Mouse (Mus musculus): ENCODE results near the gene Tfip11.

The Tfip11 gene

DNA sequence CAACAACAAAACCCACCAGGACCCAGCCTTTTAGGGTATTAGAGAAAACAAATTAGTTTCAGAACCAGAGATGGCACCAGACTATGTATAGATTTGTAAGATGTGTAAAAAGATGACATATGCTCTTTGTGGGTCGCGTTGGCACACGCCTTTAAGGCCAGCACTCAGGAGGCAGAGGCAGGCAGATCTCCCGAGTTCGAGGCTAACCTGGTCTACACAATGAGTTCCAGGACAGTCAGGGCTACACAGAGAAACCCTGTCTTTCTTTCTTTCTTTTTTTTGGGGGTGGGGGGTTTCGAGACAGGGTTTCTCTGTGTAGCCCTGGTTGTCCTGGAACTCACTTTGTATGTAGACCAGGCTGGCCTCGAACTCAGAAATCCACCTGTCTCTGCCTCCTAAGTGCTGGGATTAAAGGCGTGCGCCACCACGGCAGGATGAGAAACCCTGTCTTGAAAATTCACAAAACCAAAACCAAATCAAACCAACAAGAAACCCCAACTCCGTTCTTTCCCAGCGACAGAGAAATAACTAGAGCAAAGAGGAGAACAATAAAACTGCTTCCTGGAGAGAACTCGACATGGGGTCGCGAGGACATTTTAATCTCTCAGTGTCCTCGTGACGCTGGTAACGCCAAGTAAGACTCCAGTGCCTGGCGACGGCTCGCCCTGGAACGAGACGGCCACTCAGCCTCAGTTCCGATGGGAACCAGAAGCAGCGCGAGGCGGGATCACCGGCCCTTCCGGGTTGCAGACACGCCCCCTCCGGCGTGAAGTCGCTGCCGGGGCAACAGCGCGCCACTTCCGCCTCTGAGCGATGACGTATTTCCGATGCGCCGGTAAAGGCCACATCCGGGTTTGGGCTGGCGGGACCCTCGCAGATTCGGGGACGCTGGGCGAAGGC is at the start of gene Tfip11:
Tfip11 (plus strand) TSS at position 813 of the 900 bp plus-strand sequence.
- DNase-seq (ENCODE audit: low spot score in 2 of 2) = peak; percentile 93 to 96

DNA sequence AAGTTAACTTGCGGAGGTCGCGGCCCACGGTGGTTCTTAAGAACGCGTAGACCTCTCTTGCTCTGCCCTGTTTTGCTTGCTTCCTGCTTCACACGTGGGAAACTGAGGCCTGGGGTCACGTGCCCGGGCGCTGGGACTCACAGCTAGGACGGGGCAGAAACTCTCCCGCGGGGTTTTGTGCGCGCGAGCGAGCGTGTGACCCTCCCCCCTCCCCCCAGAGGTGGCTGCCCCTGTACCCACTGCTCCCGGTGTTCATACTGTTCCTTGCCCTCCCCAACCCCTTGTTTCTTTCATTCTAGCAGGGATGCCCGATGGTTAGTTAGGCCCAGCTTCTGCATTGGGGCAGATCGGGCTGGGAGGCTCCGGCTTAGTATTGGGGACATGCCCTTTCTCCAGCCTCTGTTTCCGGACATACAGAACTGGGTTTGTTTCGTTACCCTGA is 49.2 kb upstream of the Tfip11 start:
- DNase-seq (ENCODE audit: low spot score in 2 of 2) = no peak

DNA sequence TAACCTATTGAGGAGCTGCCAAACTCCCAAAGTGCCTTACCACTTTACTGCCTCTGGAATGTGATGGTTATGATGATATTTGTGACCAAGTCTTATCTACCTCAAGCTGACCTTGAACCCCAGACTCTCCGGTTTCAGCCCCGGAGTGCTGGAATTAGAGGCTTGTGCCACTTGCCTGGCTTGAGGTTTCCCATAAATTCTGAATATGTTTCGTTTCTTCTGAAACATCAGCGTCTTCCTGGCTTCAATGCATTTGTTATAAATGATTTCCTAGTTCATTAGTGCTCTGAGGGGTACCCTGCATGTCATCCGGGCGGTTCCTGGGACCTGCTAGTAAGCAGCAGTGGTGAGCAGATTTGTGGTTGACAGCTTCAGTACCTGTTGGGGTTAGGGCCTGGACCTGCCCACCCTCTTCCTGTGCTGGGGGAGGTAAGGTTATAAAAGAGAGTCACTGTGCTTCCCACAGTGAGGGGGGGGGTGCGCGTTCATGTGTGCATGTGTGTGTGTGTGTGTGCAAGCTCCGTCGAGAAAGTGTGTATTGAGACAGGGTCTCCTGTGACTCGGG is 48.2 kb upstream of the Tfip11 start:
- DNase-seq (ENCODE audit: low spot score in 2 of 2) = no peak

DNA sequence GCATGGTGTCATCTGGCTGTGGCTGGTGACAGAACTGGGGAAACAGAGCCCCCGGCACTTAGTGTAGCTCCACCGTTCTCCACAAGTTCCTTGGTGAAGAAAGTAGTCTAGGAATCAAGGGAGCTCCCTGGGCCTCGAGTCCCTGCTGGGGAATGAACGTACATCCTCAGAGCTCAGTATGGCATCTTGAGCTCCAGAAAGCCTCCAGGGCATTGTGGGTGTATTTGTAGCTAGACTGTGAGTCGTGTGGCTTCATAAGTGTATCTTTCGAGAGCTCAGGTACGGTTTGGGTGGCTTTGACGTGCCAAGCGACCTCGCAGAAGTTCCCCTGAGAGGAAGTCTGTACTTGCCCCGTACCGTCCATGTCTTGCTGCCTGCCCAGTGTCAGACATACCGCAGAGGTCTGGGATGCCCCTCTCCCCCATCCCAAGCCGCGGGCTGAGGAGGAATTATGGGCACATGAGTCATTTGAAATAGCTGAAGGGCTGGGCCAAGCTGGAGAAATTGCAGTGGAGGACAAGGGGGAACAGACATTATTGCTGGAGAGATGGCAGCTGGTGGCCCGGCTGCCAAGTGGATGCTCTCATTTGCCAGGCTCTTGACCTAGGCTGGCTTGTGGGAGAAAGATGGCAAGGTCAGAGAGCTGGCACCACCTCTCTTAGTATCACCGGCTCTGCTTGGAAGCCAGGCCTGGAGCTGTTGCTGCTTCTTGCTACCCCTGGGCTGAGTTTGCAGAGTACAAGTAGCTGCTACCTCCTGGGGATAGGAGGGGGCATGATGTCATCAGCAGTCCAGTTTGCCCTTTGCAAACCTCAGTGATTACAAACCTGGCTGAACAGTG is 46.8 kb upstream of the Tfip11 start:
- no peak for DNase-seq (ENCODE audit: low spot score in 2 of 2)

DNA sequence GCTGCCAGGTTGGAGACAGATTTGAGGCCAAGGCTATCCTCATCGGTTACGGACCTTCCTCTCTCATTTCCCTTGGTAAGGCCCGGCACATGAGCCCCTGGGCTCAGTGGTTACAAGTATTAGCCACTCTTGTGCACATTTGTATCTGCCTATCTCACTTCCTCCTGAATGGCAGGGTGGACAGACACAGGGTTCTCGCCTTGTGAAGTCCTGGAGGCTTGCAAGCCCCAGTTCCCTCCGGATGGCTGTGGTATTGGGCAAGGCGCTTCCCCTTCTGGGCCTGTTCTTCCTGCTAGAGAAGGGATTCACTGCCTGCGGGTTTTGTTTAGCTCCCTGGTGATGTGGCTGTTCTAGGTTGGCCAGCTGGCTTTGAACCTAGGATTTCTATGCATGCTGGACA is 46.0 kb upstream of the Tfip11 start:
- DNase-seq (ENCODE audit: low spot score in 2 of 2) = no peak

DNA sequence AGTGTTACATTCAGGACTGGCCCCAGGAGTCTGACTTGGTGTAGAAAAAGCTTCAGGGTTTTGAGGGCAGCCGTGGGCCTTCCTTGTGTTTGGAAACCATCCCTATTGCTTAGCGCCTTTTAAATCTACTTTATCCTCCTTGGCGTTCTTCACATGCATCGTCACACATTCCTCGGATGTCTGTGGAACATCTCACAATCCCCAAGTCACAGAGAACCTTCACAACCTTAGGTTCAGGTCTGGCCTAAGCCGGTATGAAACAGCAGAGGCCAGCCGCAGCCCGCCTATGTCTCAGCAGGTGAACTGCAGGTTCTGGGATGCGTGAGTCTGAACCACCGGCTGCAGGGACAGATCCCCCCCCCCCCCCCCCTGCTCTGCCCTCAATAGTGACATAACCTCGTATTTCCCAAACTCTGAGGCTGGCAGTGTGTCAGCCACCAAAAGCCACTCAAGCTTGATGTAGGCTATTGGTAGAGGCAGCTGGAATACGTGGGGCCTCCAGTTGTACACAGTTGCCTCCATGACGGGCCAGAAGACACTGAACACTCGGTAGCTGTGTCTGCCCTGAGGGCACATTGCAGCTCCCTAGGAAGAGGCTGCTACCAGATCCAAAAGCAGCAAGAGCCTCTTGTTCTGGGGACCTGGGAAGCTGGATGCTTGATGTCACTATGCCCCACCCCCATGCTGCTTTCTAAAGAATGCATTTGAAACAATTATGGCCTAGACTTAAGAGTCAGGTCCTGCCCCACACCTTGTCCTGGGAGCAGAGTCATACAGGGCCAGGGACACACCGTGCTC is 45.1 kb upstream of the Tfip11 start:
- no peak for DNase-seq (ENCODE audit: low spot score in 2 of 2)

DNA sequence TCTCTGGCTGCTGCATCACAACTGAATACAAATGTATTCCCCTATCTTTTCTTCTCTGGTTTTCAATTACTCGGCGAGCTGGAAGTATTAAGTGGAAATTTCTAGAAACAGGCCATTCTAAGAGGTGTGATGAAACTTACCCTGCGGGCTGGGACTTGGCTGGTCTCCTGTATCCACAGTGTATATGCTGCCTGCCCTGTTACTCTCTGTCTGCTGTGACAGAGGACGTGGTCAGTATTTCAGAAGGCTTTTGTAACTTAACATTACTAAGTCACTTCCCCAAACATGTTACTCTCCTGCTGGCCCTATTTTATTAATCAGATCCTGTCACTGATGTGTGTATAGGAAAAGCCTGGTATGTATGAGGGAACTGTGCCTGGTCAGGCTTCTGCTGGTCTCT is 44.5 kb upstream of the Tfip11 start:
- no peak for DNase-seq (ENCODE audit: low spot score in 2 of 2)

DNA sequence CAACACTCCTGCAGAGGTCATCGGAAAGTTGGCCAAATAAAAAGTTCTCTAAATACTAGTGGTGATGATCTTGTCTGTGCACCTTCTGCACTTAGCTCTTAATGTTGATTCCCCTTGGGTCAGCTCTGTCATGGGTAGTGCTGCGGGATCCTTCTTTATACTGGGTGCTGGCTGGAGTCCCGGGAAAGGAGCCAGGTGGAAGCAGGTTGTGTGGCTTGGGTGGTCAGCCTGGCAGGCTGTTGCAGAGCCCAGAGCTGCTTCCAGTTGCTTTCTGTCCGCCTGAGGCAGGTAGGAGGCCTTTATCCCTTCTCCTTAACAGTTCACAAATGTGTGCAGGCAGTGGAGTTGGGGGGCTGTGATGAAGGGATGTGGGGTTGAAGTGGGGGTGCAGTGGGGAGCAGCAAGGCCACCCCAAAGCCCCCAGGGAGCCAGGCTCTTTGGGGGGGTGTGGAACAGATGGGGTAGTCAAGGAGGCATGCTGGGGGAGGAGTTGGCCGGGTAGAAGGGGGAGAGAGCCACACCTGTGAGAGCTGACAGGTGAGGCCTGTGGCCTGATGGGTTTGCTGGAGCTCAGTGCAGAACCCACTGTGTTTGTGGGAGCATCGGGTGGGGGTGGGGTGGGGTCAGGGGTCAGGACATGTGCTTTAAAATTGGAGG is 43.9 kb upstream of the Tfip11 start:
- DNase-seq (ENCODE audit: low spot score in 2 of 2) = no peak

DNA sequence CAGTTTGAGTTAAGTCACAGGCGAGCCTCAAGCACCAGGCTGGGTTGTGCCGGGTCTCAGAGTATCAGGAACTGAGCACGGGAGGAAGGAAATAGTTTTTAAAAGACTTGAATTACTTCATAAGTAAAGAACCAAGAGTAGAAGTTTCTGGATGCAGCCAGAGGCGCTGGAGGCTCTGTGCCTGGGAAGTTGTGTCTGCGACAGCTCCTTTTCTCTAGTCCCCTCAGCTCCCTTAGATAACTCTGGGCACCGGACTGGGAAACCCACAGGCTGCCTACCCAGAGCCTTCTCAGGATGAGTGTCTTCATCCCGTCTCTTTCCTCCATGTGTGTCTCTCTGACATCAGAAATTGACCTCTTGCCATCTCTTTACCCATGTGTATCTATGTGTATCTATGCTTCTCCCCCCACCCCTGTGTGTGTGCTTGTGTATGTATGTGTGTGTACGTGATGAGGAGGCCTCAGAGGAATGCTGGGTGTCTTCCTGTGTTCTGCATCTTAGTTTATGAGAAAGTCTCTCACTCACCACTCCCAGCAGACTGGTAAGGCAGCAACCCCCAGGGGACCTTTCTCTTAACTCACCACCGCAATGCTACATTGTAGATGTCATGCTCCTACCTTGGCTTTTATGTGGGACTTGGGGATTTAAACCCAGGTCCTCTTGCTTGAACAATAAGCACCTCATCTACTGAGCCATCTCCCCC is 43.2 kb upstream of the Tfip11 start:
- no peak for DNase-seq (ENCODE audit: low spot score in 2 of 2)

DNA sequence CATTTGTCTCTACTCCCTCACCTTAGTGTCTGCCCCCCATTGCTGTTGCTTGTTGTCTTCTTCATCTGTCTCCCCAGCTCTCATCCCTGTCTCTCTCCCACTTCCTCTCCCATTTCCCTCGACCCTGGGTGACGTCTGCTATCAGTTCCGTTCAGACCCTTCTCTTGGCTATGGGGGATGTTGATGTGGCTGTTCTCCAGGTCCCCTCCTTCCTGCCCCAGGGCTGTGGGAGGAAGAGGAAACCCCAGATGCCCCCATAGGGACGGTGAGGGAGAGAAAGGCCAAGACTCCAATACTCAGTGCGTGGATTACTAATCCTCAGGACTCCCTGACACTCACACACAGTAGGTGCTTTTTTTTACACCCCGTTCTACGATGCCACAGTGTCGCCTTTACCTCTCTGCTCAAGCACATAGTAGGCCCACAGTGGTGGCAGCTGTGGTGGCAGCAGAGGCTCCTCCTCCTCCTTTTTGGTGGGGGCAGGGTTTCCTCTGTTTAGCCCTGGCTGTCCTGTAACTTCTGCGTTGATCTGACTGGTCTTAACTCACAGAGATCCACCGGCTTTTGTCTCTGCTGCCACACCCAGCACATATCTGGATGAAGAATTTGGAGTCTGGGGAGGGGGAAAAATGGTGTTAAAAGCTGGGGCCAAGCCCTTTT is 42.5 kb upstream of the Tfip11 start:
- no peak for DNase-seq (ENCODE audit: low spot score in 2 of 2)

DNA sequence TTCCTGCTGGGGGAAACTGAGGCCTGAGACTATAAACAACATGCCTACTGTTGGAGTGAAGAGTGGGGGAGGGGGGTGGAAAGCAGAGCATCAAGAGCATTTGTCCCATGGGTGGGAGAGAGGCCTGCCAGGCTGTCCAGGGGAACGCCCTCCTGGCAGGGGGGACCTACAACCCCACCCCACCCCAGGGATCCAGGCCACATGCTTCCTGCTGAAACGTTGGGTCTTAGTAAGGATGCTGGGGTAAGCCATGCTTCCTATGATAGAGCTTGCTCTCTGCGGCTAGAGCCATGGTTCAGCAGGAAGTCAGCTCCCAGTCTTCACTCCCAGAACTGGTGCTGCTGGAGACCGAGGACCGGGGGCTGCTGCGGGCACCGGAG is 42.0 kb upstream of the Tfip11 start:
- no peak for DNase-seq (ENCODE audit: low spot score in 2 of 2)

DNA sequence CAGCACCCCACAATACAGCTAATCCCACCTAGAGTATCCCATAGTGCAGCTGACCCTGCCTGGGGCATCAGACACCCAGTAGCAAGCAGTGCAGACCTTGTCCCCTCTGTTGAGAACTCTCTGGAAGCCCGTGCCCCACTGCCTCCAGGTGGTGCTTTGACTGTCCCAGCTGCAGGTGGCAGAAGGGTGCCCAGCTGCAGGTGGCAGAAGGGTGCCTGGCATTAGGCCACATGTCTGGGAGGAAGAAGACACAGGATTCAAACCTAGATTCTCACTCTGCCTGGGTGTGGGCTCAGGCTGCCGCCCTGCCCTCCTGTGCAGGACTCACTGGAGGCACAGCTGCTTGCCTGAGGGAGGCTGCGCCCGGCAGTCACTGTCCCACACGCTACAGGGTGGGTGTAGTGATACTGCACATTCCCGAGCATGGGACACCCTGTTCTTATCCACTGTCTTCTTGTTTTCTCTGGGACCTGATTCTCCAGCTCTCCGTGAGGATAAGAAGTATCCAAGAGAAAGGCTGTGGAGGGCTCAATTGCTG is 40.5 kb upstream of the Tfip11 start:
- no peak for DNase-seq (ENCODE audit: low spot score in 2 of 2)

DNA sequence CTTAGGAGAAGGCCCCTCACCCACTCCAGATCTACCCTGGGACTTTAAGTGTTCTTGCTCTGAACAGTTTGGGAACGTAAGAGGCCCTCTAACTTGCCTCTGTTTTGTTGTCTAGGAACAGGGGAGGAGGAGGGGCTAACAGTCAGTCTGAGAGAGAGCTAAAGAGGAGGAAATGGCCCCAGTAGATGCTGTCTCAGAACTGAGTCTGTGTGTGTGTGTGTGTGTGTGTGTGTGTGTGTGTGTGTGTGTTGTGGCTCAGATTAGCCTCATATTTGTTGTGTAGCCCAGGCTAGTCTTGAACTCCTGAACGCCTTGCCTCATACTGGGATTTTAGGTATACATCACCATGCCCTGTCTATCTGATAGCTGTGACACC is 39.6 kb upstream of the Tfip11 start:
- no peak for DNase-seq (ENCODE audit: low spot score in 2 of 2)

DNA sequence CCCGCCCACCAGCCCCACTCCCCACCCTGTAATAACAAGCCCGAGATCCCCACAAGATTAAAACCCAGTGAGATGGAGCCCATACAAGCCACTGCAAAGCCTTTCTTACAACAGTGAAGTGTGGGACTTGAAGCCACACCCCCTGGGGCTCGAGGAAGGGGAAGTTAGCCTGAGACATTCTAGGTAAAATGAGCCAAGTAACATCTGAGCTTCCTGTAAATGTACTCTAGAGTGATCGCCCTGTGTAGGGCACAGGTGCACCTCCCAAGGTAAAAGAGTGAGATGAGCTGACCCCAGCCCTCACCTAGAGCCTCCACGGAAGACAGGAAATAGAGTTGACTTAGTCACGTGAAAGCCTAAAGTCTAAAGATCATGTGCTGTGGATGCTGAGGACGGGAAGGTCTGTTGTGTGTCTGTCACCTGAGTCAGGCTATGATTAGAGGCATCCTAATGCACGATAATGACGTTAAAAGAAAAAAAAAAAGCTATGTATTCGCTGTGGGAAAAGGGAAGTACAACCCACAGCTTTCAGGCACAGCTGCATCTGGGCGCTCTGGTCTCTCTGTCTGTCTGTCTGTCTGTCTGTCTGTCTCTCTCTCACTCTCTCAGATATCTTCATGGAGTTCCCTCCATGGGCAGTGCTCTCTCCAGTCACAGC is 39.0 kb upstream of the Tfip11 start:
- no peak for DNase-seq (ENCODE audit: low spot score in 2 of 2)

DNA sequence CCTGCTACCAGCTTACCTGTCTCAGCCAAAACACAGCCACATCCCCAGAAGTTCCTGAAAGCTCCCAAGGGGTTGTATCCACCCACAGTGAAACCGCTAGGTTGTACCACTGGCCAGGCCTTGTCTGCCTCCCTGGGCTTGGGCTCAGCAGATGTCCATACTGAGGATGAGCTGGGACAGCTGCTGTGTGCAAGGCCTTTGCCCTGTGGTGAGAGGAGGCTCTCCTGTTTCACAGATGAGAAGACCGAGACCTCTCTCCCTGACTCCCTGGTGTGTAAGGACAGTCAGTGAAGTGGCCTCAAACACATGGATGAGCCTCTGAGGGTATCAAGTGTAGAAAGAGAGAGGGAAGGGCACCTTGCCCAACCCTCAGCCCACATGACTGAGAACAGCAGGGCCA is 38.5 kb upstream of the Tfip11 start:
- DNase-seq (ENCODE audit: low spot score in 2 of 2) = no peak

DNA sequence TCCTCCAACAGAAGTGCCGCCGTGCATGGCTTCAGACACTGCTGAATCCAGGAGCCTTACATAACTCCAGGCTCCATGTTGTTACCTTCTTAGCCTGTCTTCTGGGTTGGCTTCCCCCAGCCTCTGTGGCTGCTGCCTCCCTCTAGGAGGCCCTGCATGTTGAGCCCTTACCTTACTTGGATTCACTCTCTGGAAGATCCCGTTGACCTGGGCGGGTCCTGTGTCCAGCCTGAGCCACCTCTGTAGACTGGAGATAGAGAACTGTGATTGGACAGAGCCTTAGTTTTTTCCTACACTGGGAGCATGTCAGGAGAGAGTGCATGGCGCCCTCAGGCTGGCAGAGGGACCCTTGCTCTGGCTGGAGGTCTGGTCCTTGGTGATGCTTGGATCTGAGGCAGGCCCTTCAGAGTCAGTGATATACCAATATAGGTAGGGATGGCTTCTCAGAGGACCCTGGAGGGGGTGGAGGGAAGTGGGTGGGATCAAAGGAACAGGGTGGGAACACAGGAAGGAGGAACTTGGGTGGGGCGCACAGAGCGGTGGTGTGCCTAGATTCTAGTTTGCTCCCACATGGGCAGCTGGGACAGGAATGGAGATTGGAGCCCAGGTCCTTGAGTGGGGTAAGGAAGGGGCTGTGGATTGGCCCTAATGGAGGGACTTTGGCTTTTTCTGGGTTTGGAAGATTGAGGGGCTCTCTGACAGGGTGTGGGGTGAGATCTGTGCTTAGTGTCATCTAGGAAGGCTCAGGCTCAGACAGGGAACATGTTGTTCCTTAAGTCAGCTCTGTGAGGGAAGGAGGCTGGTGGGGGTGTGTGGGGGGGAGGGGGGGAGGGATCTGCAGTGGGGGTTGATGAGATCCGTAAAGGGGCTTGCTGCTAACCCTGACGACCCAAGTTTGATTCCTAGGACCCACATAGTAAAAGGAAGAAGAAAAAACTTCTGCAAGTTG is 37.7 kb upstream of the Tfip11 start:
- DNase-seq (ENCODE audit: low spot score in 2 of 2) = no peak

DNA sequence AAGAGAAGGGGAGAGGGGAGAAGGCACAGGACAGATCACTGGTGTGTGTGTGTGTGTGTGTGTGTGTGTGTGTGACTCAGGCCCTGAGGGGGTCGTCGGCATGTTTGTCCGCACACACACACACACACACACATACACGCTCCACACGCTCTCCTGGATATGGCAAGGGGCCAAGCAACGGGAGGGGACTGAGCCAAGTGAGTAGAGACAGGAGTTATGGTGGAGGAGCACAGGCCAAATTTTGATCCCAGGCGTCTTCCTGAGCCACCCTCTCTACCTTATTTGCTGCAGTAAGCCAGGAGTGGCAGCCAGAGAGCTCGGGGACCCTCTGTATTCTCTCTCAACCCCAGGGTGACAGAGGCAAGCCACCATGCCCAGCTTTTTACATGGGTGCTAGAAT is 36.9 kb upstream of the Tfip11 start:
- no peak for DNase-seq (ENCODE audit: low spot score in 2 of 2)
